Mouse (Mus musculus) left cerebral cortex, adult 18-20 months (tissue): ENCODE measurements around the gene Fbxo42. TPM values are rescaled to one million over a fixed set of nuclear protein-coding genes. Genes with fewer than 3 reads are reported as not detected.
A peak's percentile ranks its signal among the peaks of the same experiment; 100 is the strongest.

ENCODE experiments used
- DNase-seq, 2 experiments: peaks; one replicate each; pipeline ENCODE4 v3.0.0; 2021 to 2022; ENCODE audit warnings: low spot score in 2 of 2, mixed read lengths in 1 of 2
- long read RNA-seq, 2 experiments: library from polyadenylated mRNA; stranded (forward); transcript quantifications; one replicate each; pipeline ENCODE4 v2.0.0; 2021
- total RNA-seq, 2 experiments: library from RNA; stranded (reverse); gene quantifications; 2 replicates each; pipeline ENCODE4 v1.2.3; 2021

Fbxo42 gene
- total RNA-seq = 10 to 100 TPM; 30.1 to 31.5 TPM
- long read RNA-seq, experiment 1, full-length matches to known transcripts = 20 of 34 reads
- long read RNA-seq, experiment 1, partial matches to known transcripts = 12 of 34 reads
- long read RNA-seq, experiment 1, other reads (novel, unspliced or antisense) = 2 of 34 reads
- long read RNA-seq, experiment 2, full-length matches to known transcripts = 21 of 25 reads
- long read RNA-seq, experiment 2, partial matches to known transcripts = 3 of 25 reads
- long read RNA-seq, experiment 2, other reads (novel, unspliced or antisense) = 1 of 25 reads

DNA sequence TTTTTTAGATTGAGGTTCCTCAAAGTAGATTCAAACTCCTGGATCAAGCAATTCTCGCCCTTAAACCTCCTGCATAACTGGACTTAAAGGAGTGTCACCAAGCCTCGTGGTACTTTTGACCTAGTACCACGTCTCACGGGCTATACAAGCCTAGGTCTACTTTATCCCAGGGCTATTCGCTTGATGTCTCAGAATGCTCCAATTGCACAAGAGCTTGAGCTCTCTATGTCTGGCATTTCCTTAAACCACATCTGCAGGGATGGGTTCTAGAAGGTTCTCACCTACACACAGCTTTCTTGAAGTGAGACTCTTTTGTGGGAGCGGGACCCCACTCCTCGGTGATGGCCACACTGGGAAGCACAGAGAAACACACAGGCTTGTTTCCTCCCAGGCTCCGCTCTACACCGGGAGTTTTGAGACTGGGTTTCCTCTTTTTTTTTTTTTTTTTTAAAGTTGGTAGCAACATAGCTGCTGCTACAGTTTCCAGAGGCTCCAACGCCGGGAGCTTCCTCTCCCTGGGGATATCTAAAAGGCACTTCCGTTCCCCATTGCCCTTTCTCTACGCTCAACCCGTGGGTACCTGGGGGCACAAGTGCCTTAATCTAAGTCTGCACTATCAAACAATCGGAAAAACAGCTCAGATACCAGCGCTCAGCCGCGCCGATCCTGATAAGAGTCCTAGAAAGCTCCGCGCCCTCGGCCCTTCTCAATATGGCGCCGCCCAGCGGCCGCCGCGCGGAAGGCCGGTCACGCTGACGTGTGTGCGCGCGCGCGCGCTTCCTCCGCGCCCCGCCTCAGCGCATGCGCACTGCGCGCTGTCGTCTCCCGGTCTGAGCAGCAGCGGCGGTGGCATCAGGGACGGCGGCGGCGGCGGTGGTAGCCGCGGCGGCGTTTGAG is at the start of gene Fbxo42:
TSS of gene Fbxo42 (plus strand) at position 802 of the 897 bp plus-strand sequence.
- DNase-seq = peak; percentile 92 to 95

GRCm38 (mm10) chr4:141098935-141099334 is 48.8 kb upstream of the Fbxo42 start:
- DNase-seq = no peak

- no peak for DNase-seq
Measured at GRCm38 (mm10) chr4:141099956-141100355, 47.8 kb upstream of the Fbxo42 start.

- no peak for DNase-seq
Measured at GRCm38 (mm10) chr4:141101291-141101690, 46.4 kb upstream of the Fbxo42 start.

- DNase-seq = no peak
Measured at GRCm38 (mm10) chr4:141101855-141102254, 45.9 kb upstream of the Fbxo42 start.

DNA sequence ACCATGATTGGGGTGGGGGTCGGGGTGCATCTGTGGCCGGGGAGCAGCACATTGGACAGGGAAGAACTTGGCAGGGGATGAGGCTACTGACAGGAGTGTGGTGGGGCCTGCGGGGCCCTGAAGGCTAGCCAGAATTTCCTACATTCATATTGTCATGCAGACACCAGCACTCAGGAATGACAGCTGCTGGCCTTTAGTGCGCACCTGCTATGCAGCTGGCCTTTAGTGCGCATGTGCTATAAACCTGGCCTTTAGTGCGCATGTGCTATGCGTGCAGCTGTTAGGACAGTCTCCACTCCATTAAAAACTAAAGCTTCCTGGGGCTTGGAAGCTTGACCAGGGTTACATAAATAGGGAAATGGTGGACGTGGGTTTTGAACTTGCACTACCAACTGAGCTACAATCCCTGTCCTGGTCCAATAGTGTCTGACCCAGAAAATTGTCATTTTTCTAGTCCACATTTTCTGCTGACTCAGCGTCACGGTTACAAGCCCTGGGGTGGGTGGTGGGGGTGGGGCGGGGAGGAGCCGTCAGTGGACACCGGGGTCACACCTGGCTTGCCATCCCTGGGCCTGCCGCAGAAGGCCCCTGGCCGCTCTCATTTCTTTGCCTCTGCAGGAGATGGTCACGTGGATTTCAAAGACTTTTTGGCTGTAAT is 41.1 kb upstream of the Fbxo42 start:
- no peak for DNase-seq

- DNase-seq = no peak
Measured at GRCm38 (mm10) chr4:141108196-141108732, 39.4 kb upstream of the Fbxo42 start.

- DNase-seq = no peak
Measured at GRCm38 (mm10) chr4:141113831-141114230, 33.9 kb upstream of the Fbxo42 start.

DNA sequence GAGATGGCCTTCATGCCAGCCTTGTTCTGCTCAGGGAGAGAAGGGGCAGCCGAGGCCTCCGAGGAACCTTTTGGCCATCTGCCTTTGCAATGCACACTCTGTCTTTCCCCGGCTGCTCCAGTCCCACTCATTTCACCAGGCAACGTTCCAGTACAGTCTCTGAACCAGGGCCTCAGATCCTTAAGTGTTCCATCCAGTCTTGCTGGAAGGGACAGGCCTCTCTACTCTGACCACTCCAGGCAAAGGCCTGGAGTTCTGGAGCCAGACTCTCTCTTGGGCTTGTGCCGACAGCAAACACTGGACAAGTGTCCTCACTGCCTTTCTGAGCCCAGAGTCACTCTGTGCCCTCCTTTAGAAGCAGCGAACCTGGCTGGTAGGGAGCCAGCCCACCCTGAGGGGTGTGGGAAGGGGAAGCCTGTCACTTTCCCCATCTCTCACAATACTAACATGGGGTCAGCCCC is 33.2 kb upstream of the Fbxo42 start:
- peak; percentile 27 to 39 for DNase-seq

DNA sequence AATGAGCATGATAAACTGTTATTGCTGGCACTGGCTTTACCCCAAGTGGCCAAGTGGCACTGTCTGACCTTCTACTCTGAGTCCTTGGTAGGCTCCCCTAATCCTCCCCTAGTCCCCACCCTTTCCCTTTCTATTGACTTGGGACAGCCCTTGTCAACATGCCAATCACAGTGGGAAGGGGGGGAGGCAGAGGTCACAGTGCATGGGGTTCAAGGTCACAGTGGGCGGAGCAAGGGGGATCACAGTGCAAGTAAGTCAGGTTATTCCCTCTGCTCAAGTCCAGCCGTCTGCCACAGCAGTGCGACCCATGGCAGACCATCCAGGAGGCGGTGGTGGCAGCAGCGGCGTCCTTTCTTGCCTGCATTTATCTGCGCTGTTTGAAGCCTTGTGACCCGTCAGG is 32.3 kb upstream of the Fbxo42 start:
- no peak for DNase-seq

- no peak for DNase-seq
Measured at GRCm38 (mm10) chr4:141118691-141119090, 29.0 kb upstream of the Fbxo42 start.

- peak; percentile 68 to 78 for DNase-seq
Measured at GRCm38 (mm10) chr4:141120700-141121099, 27.0 kb upstream of the Fbxo42 start.

DNA sequence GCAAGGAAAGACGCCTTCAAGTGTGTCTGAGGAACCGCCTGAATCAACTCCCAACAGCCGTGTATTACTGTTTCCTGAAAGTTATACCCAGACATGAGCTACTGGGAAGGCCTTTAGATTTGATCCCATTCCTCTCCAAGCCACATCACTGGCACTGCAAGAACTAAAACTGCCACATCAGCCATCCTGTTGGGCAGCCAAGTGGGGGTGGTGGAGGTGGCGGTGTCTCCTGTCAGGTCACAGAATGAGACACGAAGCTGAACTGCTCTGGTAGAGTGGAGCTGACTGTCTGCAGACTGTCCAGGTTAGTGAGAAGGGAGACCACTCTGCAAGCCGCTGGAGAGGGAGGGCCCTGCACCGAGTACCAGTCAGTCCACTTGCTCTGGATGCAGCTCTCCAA is 25.1 kb upstream of the Fbxo42 start:
- DNase-seq = no peak

DNA sequence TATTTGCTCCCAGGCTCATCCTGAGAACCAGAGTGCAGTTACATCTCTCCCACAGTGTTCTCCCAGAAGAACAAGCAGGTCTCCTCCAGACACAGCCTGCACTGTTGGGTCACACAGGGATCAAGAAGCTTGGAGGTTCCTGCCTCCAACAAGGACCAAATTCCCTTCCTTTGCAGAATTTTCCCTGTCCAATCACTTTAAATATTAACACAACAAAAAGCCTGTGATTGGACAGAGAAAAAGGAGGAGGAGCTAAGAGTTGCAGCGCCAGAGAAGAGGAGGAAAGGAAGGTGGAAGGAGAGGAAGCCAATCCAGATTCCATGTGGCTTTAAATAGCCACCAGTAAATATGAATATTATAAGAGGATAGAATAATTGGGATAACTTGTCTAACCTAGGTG is 24.6 kb upstream of the Fbxo42 start:
- no peak for DNase-seq

DNA sequence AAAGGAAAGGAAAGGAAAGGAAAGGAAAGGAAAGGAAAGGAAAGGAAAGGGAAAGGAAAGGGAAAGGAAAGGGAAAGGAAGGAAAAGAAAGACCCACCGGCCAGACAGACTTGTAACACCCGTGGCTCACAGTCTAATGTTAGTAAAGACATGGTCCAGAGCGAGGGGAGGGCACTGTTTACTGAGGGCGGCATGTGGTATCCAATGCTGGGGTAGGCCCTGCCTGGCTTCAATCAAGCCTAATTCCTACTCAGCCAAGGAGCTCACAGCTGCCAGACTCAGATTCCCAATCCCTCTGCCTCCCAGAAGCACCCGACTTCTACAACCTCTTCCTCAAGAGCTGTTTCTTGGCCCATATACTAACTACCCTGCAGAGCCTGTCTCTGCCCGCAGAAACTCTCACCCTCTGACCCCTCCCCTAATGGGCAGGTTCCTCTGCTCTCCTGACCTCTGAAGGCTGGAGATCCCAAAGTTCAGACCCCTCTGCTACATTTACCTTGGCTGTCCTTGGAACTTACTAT is 18.5 kb upstream of the Fbxo42 start:
- no peak for DNase-seq

DNA sequence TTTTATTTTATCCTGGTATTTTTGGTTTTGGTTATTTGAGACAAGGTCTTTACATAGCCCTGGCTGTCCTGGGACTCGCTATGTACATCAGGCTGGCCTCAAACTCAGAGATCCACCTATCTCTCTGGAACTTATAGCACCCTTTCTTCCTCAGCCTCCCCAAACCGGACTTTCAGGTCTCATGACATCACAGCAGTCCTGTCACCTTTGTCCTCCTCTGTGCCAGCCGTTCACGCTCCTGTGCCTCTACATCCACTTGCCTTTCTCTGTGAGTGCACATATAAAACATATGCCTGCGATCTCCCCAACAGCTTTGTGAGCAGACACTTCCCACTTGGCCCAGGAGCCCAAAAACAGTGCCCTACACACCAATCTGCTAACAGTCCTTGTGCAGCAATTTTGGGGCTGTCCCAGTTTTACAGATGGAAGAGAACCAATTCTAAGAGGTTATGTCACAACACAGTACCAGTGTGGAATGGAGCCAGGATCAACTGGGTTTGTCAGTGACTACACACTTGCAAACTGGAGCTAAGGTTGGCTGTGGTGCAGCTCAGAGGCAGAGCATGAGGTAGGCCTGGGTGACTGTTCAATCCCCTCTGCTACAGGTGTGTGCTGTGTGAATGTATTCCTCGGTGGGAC is 16.9 kb upstream of the Fbxo42 start:
- no peak for DNase-seq

GRCm38 (mm10) chr4:141131531-141132061 is 16.1 kb upstream of the Fbxo42 start:
- no peak for DNase-seq

- DNase-seq = no peak
Measured at GRCm38 (mm10) chr4:141132191-141132590, 15.5 kb upstream of the Fbxo42 start.

GRCm38 (mm10) chr4:141133227-141133626 is 14.5 kb upstream of the Fbxo42 start:
- no peak for DNase-seq

DNA sequence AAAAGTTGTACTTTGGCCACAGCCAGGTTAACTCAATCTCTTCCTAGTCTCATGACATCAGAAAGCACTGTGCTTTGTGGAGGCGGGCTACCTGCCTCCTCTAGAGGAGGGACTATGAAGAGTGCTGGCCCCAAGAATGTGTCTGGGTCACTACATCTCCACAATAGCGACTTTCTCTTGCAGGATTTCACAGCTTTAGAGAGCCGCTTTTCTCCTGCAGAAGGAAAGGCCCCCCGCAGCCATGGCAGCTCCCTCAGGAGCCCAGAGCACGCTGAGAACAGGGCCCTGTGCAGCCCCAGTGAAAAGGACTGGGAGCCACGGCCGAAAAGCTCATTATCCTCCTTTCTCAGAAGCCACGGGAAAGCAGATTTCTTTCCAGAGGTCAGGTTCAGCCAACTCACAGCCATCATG is 13.7 kb upstream of the Fbxo42 start:
- DNase-seq = no peak
